Mouse (Mus musculus) heart, adult 2 months (tissue): ENCODE data around the gene Pcsk5.

Source experiments
- CTCF ChIP-seq: fragments of 200-600 bp; IDR thresholded peaks from 2 replicates; pipeline ENCODE4 v1.8.1; 2022; ENCODE audit warnings: antibody characterized with exemption, mild to moderate bottlenecking, moderate library complexity
- POLR2A ChIP-seq: fragments of 200-500 bp; IDR thresholded peaks from 2 replicates; pipeline ENCODE4 v1.6.1; 2011; ENCODE audit warnings: mild to moderate bottlenecking, low read depth, low read length, control low read depth; ENCODE audit not compliant: insufficient read depth

DNA sequence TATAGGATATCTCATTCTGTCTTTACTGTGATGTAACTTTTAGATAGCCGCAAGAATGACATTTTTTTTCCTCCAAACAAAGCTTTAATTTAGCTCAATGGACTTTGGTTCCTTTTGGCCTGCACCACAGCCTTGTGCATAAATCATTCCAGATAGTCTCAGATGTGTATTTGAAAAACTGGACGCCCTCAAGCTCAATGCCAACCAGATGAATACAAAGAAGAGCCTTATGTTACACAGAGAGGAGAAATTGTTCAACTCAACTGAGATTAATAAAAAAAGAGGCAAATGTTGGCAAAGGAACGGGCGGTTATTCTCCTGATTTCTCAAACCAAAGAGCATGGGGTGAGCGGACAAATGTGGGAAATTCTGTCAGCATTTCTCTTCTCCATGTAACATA, 75.8 kb downstream of the Pcsk5 start:
- TF ChIP-seq CTCF (no peak), POLR2A (no peak)
